In the genomic region with DNA sequence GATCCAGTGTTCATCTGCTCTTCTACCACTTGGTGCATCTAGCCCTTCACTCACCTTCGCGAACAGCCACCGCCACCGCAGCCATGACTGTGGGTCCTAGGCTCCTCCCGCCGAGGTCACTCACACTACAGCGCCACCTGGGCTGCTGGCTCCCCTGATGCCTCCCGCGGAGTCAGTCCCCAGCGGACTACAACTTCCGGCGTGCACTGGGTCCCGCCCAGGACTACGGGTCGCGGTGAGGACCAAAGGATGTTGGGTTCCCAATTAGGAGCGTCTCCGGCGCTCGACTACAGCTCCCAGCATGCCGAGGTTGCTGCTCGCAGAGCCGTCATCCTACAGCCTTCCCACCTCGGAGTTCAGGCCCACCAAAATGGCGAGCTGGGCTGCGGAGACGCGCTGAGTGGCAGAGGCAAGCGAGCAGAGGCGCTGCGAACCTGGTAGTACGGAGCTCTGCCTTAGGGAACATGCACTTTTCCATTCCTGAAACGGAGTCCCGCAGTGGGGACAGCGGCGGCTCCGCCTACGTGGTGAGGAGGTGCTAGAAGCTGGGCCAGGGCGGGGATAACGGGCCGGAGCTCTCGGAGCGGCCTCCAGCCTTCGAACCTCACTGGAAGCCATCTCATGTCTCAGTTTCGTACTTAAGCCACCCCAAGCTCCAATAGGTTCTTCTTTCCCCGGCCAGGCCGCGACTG, we compare ENCODE assay signal across 8 mouse cellular contexts. TPM values are rescaled to one million over a fixed set of nuclear protein-coding genes. Genes with fewer than 3 reads are reported as not detected.
DNase-seq lines count a peak whose midpoint lies in the region; ATAC-seq and TF ChIP-seq lines count a peak whose summit lies in the region.

A gene (plus strand): TSS at position 289 of the 692 bp plus-strand sequence.
A gene (minus strand): TSS at position 492 of the 692 bp plus-strand sequence.

- in situ Hi-C loops in CH12.LX (cut with MboI; ENCODE audit: low pct_ligation_motif_present, low pct_unique_long_range_greater_than_20kb, low sequenced_read_pairs) = no loop called here

- peaks cover 27% of the 10 kb centered on the region for H3K79me2 ChIP-seq in CH12.LX (replicated peaks; ENCODE audit: control insufficient read depth, extremely low read depth, insufficient read depth, poor library complexity, severe bottlenecking)

- no peaks in the 10 kb centered on the region for H3K9me3 ChIP-seq in CH12.LX (replicated peaks; ENCODE audit: low read length)
- no peaks in the 10 kb centered on the region for H3K9me3 ChIP-seq in forebrain, embryonic 11.5 days (ENCODE audit: control insufficient read depth, low read length)
- H3K9me3 ChIP-seq in heart, embryonic 16.5 days (replicated peaks; ENCODE audit: control insufficient read depth, low read length) = no peaks in the 10 kb centered on the region
- H3K9me3 ChIP-seq in liver, embryonic 15.5 days (replicated peaks) = no peaks in the 10 kb centered on the region
- no peaks in the 10 kb centered on the region for H3K9me3 ChIP-seq in neural tube, embryonic 12.5 days

- peak; percentile 89 for TF ChIP-seq POLR2A in CH12.LX (IDR thresholded peaks at IDR 0.05; ENCODE audit: low read depth, low read length)

- no peaks in the 10 kb centered on the region for H3K27me3 ChIP-seq in CH12.LX (replicated peaks)
- H3K27me3 ChIP-seq in forebrain, embryonic 11.5 days (ENCODE audit: control insufficient read depth, insufficient read depth, low read length) = no peaks in the 10 kb centered on the region
- no peaks in the 10 kb centered on the region for H3K27me3 ChIP-seq in heart, embryonic 16.5 days (ENCODE audit: control insufficient read depth, insufficient read depth, low read length)
- H3K27me3 ChIP-seq in liver, embryonic 15.5 days = no peaks in the 10 kb centered on the region
- no peaks in the 10 kb centered on the region for H3K27me3 ChIP-seq in neural tube, embryonic 12.5 days (replicated peaks)

- ATAC-seq in forebrain, embryonic 11.5 days (replicated peaks; ENCODE audit: low FRiP score) = peak; percentile 97
- ATAC-seq in heart, embryonic 16.5 days (replicated peaks; ENCODE audit: extremely low read depth, insufficient read depth, low FRiP score) = peak; percentile 95
- peak; percentile 95 for ATAC-seq in liver, embryonic 15.5 days (ENCODE audit: insufficient read depth)
- ATAC-seq in neural tube, embryonic 12.5 days (ENCODE audit: low FRiP score, low read depth) = peak; percentile 94

- peak within 1 kb of the TSS; percentile 82 for H3K27ac ChIP-seq in CH12.LX (ENCODE audit: insufficient read depth, low read depth)
- H3K27ac ChIP-seq in forebrain, embryonic 11.5 days (ENCODE audit: low read depth, low read length) = peak within 1 kb of the TSS; percentile 58; the same call in 1 of the 2 replicates
- peak within 1 kb of the TSS; percentile 96 for H3K27ac ChIP-seq in heart, embryonic 16.5 days (ENCODE audit: low read length)
- peak within 1 kb of the TSS; percentile 91 for H3K27ac ChIP-seq in liver, embryonic 15.5 days (replicated peaks)
- peak within 1 kb of the TSS; percentile 54; the same call in 1 of the 2 replicates for H3K27ac ChIP-seq in neural tube, embryonic 12.5 days

- H3K4me3 ChIP-seq in CH12.LX (replicated peaks in 1 of 3; ENCODE audit: low read depth in 2 of 3, low read length in 2 of 3, poor library complexity in 1 of 3) = peak within 1 kb of the TSS; percentile 83 to 96 (median 88)
- peak within 1 kb of the TSS; percentile 83 for H3K4me3 ChIP-seq in forebrain, embryonic 11.5 days (ENCODE audit: low read depth, low read length)
- H3K4me3 ChIP-seq in heart, embryonic 16.5 days (ENCODE audit: low read length) = peak within 1 kb of the TSS; percentile 98
- H3K4me3 ChIP-seq in liver, embryonic 15.5 days (replicated peaks) = peak within 1 kb of the TSS; percentile 84
- peak within 1 kb of the TSS; percentile 83 for H3K4me3 ChIP-seq in neural tube, embryonic 12.5 days

- TF ChIP-seq RAD21 in CH12.LX (IDR thresholded peaks at IDR 0.05; ENCODE audit: low read depth, low read length) = no peak

- under 1% methylated on average over 48 of the region's 48 CpGs for WGBS in forebrain, embryonic 11.5 days
- under 1% methylated on average over 48 of the region's 48 CpGs for WGBS in heart, embryonic 16.5 days
- WGBS in liver, embryonic 15.5 days (ENCODE audit: insufficient replicate concordance) = under 1% methylated on average over 48 of the region's 48 CpGs
- 0% methylated on average over 48 of the region's 48 CpGs for whole genome bisulfite sequencing in neural tube, embryonic 12.5 days

- peaks cover 2 to 29% of the 10 kb centered on the region in 2 experiments; a peak in 3 of 4 replicates for H3K4me1 ChIP-seq in CH12.LX (ENCODE audit: control insufficient read depth in 1 of 2, insufficient read depth in 2 of 2)
- H3K4me1 ChIP-seq in forebrain, embryonic 11.5 days (replicated peaks; ENCODE audit: control insufficient read depth, insufficient read depth, low read length) = 0 out of 2 replicates have a peak, but pooled peaks cover 3% of the 10 kb centered on the region
- peaks cover 16% of the 10 kb centered on the region for H3K4me1 ChIP-seq in heart, embryonic 16.5 days (ENCODE audit: control insufficient read depth, insufficient read depth, low read length)
- peaks cover 26% of the 10 kb centered on the region for H3K4me1 ChIP-seq in liver, embryonic 15.5 days (replicated peaks)
- H3K4me1 ChIP-seq in neural tube, embryonic 12.5 days = peaks cover 20% of the 10 kb centered on the region

- peak; percentile 98 for DNase-seq in CH12.LX (ENCODE audit: extremely low read depth)
- peak; percentile 99 for DNase-seq in c-Kit-positive CD71-positive TER-119-negative erythroid progenitor cells, embryonic 14.5 days (ENCODE audit: low read depth)
- peak; percentile 99 for DNase-seq in forebrain, embryonic 11.5 days (ENCODE audit: low spot score)
- peak; percentile 99 to 100 for DNase-seq in kidney, postnatal 36 days
- peak; percentile 99 for DNase-seq in telencephalon, adult 2 months (ENCODE audit: low read depth, low spot score)

- no peak for TF ChIP-seq EP300 in CH12.LX (IDR thresholded peaks at IDR 0.05; ENCODE audit: low read length)

- H3K36me3 ChIP-seq in CH12.LX (replicated peaks in 1 of 2; ENCODE audit: control insufficient read depth in 1 of 2, insufficient read depth in 1 of 2, low read length in 1 of 2) = peaks cover 57 to 68% of the 10 kb centered on the region in 2 experiments
- H3K36me3 ChIP-seq in forebrain, embryonic 11.5 days (ENCODE audit: control insufficient read depth, insufficient read depth, low read length) = peaks cover 16% of the 10 kb centered on the region; the same call in 1 of the 2 replicates
- H3K36me3 ChIP-seq in heart, embryonic 16.5 days (ENCODE audit: control insufficient read depth, insufficient read depth) = peaks cover 56% of the 10 kb centered on the region
- H3K36me3 ChIP-seq in liver, embryonic 15.5 days (replicated peaks) = peaks cover 70% of the 10 kb centered on the region
- peaks cover 66% of the 10 kb centered on the region for H3K36me3 ChIP-seq in neural tube, embryonic 12.5 days

- peak in 1 of 2 experiments; percentile 77; a peak in 2 of 4 replicates for TF ChIP-seq CTCF in CH12.LX (conservative IDR thresholded peaks at IDR 0.05 in 1 of 2, IDR thresholded peaks at IDR 0.05 in 1 of 2; ENCODE audit: low read depth in 2 of 2, low read length in 2 of 2)

- dilution Hi-C loops in CH12.LX (cut with MboI; ENCODE audit: extremely low pct_ligation_motif_present, extremely low pct_unique_long_range_greater_than_20kb, low sequenced_read_pairs) = no loop called here

- H3K9ac ChIP-seq in CH12.LX (ENCODE audit: insufficient read depth, low read depth) = peak within 1 kb of the TSS; percentile 91
- H3K9ac ChIP-seq in forebrain, embryonic 11.5 days (ENCODE audit: low read length) = peak within 1 kb of the TSS; percentile 74
- peak within 1 kb of the TSS; percentile 92 for H3K9ac ChIP-seq in heart, embryonic 16.5 days (ENCODE audit: low read length)
- peak within 1 kb of the TSS; percentile 85 for H3K9ac ChIP-seq in liver, embryonic 15.5 days
- peak within 1 kb of the TSS; percentile 92 for H3K9ac ChIP-seq in neural tube, embryonic 12.5 days

- H3K4me2 ChIP-seq in CH12.LX (ENCODE audit: insufficient read depth, low read depth, poor library complexity, severe bottlenecking) = peak within 1 kb of the TSS; percentile 94
- H3K4me2 ChIP-seq in forebrain, embryonic 11.5 days (ENCODE audit: low read depth, low read length, severe bottlenecking) = peak within 1 kb of the TSS; percentile 77
- peak within 1 kb of the TSS; percentile 95 for H3K4me2 ChIP-seq in heart, embryonic 16.5 days (ENCODE audit: low read depth, low read length)
- peak within 1 kb of the TSS; percentile 79 for H3K4me2 ChIP-seq in liver, embryonic 15.5 days
- peak within 1 kb of the TSS; percentile 82 for H3K4me2 ChIP-seq in neural tube, embryonic 12.5 days (replicated peaks)

TF ChIP-seq in CH12.LX, 34 proteins besides CTCF, POLR2A, EP300 and RAD21 (continues in another document):
- TF ChIP-seq CHD2 (IDR thresholded peaks at IDR 0.05; ENCODE audit: low read length) (peak; percentile 49; the same call in 1 of the 2 replicates), NRF1 (IDR thresholded peaks at IDR 0.05; ENCODE audit: low read depth, low read length) (peak; percentile 61; the same call in 1 of the 2 replicates), MAZ (IDR thresholded peaks at IDR 0.05; ENCODE audit: low read depth, low read length) (peak; percentile 86), MYC (IDR thresholded peaks at IDR 0.05; ENCODE audit: low read depth, low read length) (peak; percentile 53; the same call in 1 of the 2 replicates), PAX5 (IDR thresholded peaks at IDR 0.05; ENCODE audit: low read length) (no peak), HCFC1 (IDR thresholded peaks at IDR 0.05; ENCODE audit: low read depth, low read length) (peak; percentile 97), NELFE (IDR thresholded peaks at IDR 0.05; ENCODE audit: low read depth, low read length) (peak; percentile 87)

RNA-seq across cellular contexts. Expression of the first gene that starts in this region (rescaled TPM):
- total RNA-seq in CH12.LX (2012; rRNA removed) (61.5 and 73.9 TPM in 2 replicates), CH12.LX (2014; rRNA removed) (52.6 and 56.7 TPM in 2 replicates)
- 59.2 and 63.9 TPM in 2 replicates for polyA plus RNA-seq in CH12.LX (2012; ENCODE audit: insufficient read length, low read depth)
- polyA plus RNA-seq in forebrain, embryonic 11.5 days (2014; fragmentation: Nextera tagmentation; extraction: Ambion mirVana) = 142 and 144 TPM in 2 replicates
- polyA plus RNA-seq in heart, embryonic 16.5 days (2015; fragmentation: Nextera tagmentation; extraction: Ambion mirVana) = 113 and 122 TPM in 2 replicates
- polyA plus RNA-seq in liver, embryonic 15.5 days (2015; fragmentation: Nextera tagmentation; extraction: Ambion mirVana) = 40.2 and 41.6 TPM in 2 replicates
- 131 and 134 TPM in 2 replicates for polyA plus RNA-seq in neural tube, embryonic 12.5 days (2016; fragmentation: Nextera tagmentation; extraction: Ambion mirVana)

RNA-seq across cellular contexts. Expression of the second gene that starts in this region (rescaled TPM):
- total RNA-seq in CH12.LX (2012; rRNA removed) (56.8 and 75.0 TPM in 2 replicates), CH12.LX (2014; rRNA removed) (26.8 and 29.0 TPM in 2 replicates)
- 99.5 and 106 TPM in 2 replicates for polyA plus RNA-seq in CH12.LX (2012; ENCODE audit: insufficient read length, low read depth)
- 68.8 and 83.8 TPM in 2 replicates for polyA plus RNA-seq in forebrain, embryonic 11.5 days (2014; fragmentation: Nextera tagmentation; extraction: Ambion mirVana)
- 61.4 and 73.3 TPM in 2 replicates for polyA plus RNA-seq in heart, embryonic 16.5 days (2015; fragmentation: Nextera tagmentation; extraction: Ambion mirVana)
- polyA plus RNA-seq in liver, embryonic 15.5 days (2015; fragmentation: Nextera tagmentation; extraction: Ambion mirVana) = 41.2 and 47.3 TPM in 2 replicates
- 71.7 and 80.3 TPM in 2 replicates for polyA plus RNA-seq in neural tube, embryonic 12.5 days (2016; fragmentation: Nextera tagmentation; extraction: Ambion mirVana)

Comparison
In these comparisons a context has a peak if more than half of its experiments do, and no peak if none do; other contexts are left out.
1. Peak in every context shown above with its lines: DNase-seq, ATAC-seq, H3K4me3 ChIP-seq and H3K27ac ChIP-seq.